Mouse (Mus musculus): ENCODE measurements around the gene Hipk2.

GRCm38 (mm10) chr6:38677629-38678028 lies 198.3 kb downstream of the Hipk2 start:
- TF ChIP-seq CTCF (IDR thresholded peaks at IDR 0.05; ENCODE audit: extremely low read depth, insufficient read depth, low read length): no peak
- no peak for TF ChIP-seq POLR2A (IDR thresholded peaks at IDR 0.05; ENCODE audit: extremely low read depth, insufficient read depth, low read length)
